Mouse (Mus musculus): ENCODE measurements at regions not wholly inside any gene's neighbourhood (a gene's known extent, or its start where the extent isn't known, plus 50 kb on each side); places are given as distances from the start of the nearest gene placed in this dataset.

DNA sequence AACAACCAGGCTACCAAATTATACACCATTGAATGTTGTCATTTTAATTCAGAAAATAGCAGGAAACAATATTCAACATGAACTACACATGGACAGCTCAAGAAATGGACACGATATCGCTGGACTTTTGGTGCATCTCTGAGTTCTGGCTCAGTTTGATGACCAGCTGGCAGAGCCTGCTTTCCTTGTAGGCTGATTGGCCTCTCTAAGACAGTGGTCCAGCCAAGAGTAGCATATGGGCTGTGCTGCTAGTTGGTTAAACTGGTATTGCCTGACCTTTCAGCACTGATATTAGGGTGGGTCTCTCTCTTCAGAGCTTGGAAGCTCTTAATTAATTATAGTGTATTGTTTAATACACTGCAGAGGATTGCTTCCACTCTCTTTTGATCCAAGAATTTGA lies 705.8 kb upstream of the Ddx18 start:
- TF ChIP-seq CTCF (IDR thresholded peaks at IDR 0.05), result no peak
- ChIA-PET CTCF (no interaction called here), POLR2A (no interaction called here)
- DNase-seq (ENCODE audit: low read depth, low spot score) (no peak), ATAC-seq (no peak)
- in situ Hi-C loops (cut with MboI; ENCODE audit: low pct_unique_long_range_greater_than_20kb), result no loop called here
- H3K27me3 ChIP-seq, result no peaks in the 10 kb centered on the region

- ChIA-PET POLR2A (no interaction called here), CTCF (no interaction called here)
- no peak for DNase-seq (ENCODE audit: low read depth, low spot score)
- in situ Hi-C loops (cut with MboI; ENCODE audit: low pct_unique_long_range_greater_than_20kb), result no loop called here
- TF ChIP-seq CTCF (IDR thresholded peaks at IDR 0.05), result no peak
- ATAC-seq, result no peak
- no peaks in the 10 kb centered on the region for H3K27me3 ChIP-seq
Measured at GRCm38 (mm10) chr1:122243031-122243430, 675.2 kb upstream of the Ddx18 start.

DNA sequence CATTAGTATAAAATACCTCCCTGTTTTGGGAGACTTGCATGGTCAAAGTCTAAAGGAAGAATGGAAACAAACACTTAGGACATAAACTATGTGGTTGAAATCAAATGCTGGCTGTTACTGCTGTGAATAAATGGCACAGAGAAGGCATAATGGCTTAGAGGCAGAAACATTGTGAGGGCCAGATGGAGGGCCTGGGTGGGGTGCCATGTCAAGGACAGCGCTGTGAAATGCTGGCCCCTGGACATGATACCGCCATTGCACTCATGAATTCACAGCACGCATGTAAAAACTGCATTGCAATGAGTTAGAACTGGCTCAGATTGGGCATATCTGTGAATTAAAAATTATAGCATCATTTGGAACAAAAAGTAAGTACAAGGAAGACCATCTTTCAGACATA lies 673.7 kb upstream of the Ddx18 start:
- in situ Hi-C loops (cut with MboI; ENCODE audit: low pct_unique_long_range_greater_than_20kb), result no loop called here
- no peaks in the 10 kb centered on the region for H3K27me3 ChIP-seq
- ATAC-seq, result no peak
- TF ChIP-seq CTCF (IDR thresholded peaks at IDR 0.05), result no peak
- POLR2A ChIA-PET, result no interaction called here
- CTCF ChIA-PET, result no interaction called here
- DNase-seq (ENCODE audit: low read depth, low spot score), result no peak

DNA sequence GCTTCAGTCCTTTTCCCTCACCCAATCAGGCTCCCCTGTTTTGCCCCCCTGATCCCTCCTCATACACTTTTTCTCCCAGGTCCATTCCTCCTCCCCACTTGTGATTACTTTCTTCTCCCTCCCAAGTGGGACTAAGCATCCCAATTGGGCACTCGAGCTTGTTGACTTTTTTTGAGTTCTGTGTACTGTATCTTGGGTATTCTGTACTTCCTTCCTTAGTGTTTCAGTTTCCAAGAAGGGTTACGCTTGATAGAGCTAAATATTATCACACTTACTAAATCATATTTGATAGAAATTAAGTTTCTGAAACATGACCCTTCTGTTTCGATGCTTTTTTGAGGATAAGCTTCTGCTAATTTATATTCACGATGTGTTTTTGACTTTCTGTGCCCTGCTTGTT lies 662.7 kb upstream of the Ddx18 start:
- in situ Hi-C loops (cut with MboI; ENCODE audit: low pct_unique_long_range_greater_than_20kb), result no loop called here
- no peak for TF ChIP-seq CTCF (IDR thresholded peaks at IDR 0.05)
- no peak for DNase-seq (ENCODE audit: low read depth, low spot score)
- H3K27me3 ChIP-seq, result no peaks in the 10 kb centered on the region
- ChIA-PET CTCF (no interaction called here), POLR2A (no interaction called here)
- ATAC-seq, result no peak

DNA sequence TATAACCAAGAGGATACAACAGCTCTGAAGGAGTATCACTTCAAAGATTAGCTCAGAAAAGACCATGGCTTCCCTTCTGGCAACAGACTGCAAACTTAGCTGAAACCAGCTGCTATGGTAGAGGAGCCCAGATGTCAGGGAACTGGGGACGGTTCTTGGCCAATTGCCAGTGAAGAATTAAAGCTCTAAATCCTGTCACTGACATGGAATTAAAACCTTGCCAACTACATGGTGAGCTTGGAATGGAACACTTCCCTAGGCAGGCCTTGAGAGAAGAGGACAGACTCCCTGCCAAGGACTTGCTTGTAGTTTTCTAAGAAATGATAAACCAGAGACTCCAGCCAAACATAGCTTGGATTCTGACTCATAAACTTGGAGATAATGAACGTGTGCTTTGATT lies 644.7 kb upstream of the Ddx18 start:
- ChIA-PET CTCF (no interaction called here), POLR2A (interaction anchor here (0.6 kb wide), 1 partner anchor 10 kb away, joined by 5 read pairs; no protein-coding TSS in a partner anchor)
- H3K27me3 ChIP-seq, result no peaks in the 10 kb centered on the region
- no peak for ATAC-seq
- in situ Hi-C loops (cut with MboI; ENCODE audit: low pct_unique_long_range_greater_than_20kb), result no loop called here
- no peak for DNase-seq (ENCODE audit: low read depth, low spot score)
- TF ChIP-seq CTCF (IDR thresholded peaks at IDR 0.05), result no peak

DNA sequence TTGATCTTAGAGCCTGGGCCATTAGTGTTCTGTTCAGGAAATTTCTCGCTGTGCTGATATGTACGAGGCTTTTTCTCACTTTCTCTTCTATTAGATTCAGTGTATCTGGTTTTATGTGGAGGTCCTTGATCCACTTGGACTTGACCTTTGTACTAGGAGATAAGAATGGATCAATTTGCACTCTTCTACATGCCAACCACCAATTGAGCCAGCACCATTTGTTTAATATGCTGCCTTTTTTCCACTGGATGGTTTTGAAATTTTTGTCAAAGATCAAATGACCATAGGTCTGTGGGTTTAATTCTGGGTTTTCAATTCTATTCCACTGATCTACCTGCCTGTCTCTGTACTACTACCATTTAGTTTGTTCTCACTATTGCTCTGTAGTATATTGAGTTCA lies 640.8 kb upstream of the Ddx18 start:
- ChIA-PET CTCF (no interaction called here), POLR2A (no interaction called here)
- H3K27me3 ChIP-seq, result no peaks in the 10 kb centered on the region
- no peak for TF ChIP-seq CTCF (IDR thresholded peaks at IDR 0.05)
- ATAC-seq, result no peak
- no peak for DNase-seq (ENCODE audit: low read depth, low spot score)
- in situ Hi-C loops (cut with MboI; ENCODE audit: low pct_unique_long_range_greater_than_20kb), result no loop called here

GRCm38 (mm10) chr1:122169547-122169946 lies 601.8 kb upstream of the Ddx18 start:
- no peak for TF ChIP-seq CTCF (IDR thresholded peaks at IDR 0.05)
- ATAC-seq, result no peak
- no peaks in the 10 kb centered on the region for H3K27me3 ChIP-seq
- ChIA-PET CTCF (no interaction called here), POLR2A (no interaction called here)
- DNase-seq (ENCODE audit: low read depth, low spot score), result no peak
- in situ Hi-C loops (cut with MboI; ENCODE audit: low pct_unique_long_range_greater_than_20kb), result no loop called here

DNA sequence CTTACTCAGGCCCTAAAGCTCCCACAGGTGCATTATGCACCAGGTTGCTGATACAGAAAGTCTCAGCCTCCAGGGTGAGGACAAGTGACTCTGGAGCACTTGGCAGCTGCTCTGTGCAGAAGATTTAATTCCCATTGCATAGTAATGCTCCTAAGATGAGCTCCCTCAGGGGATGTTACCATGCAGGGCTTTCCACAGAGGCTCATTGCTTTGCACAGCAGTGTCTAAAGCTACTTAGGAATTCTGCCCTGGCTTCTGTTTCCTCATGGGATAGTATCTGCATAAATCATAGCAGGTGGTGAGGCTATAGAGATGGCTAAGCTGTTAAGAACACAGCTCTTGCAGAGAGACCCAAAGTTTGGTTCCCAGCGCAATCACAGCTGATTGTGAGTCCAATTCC lies 594.0 kb upstream of the Ddx18 start:
- H3K27me3 ChIP-seq, result no peaks in the 10 kb centered on the region
- ATAC-seq (no peak), DNase-seq (ENCODE audit: low read depth, low spot score) (no peak)
- CTCF ChIA-PET, result no interaction called here
- TF ChIP-seq CTCF (IDR thresholded peaks at IDR 0.05), result no peak
- POLR2A ChIA-PET, result no interaction called here
- in situ Hi-C loops (cut with MboI; ENCODE audit: low pct_unique_long_range_greater_than_20kb), result no loop called here

GRCm38 (mm10) chr1:122141362-122141761 lies 573.6 kb upstream of the Ddx18 start:
- no peaks in the 10 kb centered on the region for H3K27me3 ChIP-seq
- POLR2A ChIA-PET, result no interaction called here
- in situ Hi-C loops (cut with MboI; ENCODE audit: low pct_unique_long_range_greater_than_20kb), result no loop called here
- DNase-seq (ENCODE audit: low read depth, low spot score) (no peak), ATAC-seq (no peak)
- CTCF ChIA-PET, result no interaction called here
- TF ChIP-seq CTCF (IDR thresholded peaks at IDR 0.05), result no peak

GRCm38 (mm10) chr1:122123954-122124353 lies 556.2 kb upstream of the Ddx18 start:
- H3K27me3 ChIP-seq, result no peaks in the 10 kb centered on the region
- ATAC-seq (no peak), DNase-seq (ENCODE audit: low read depth, low spot score) (no peak)
- POLR2A ChIA-PET, result no interaction called here
- TF ChIP-seq CTCF (IDR thresholded peaks at IDR 0.05), result no peak
- CTCF ChIA-PET, result no interaction called here
- in situ Hi-C loops (cut with MboI; ENCODE audit: low pct_unique_long_range_greater_than_20kb), result no loop called here

GRCm38 (mm10) chr1:122095726-122096125 lies 527.9 kb upstream of the Ddx18 start:
- POLR2A ChIA-PET, result no interaction called here
- CTCF ChIA-PET, result no interaction called here
- ATAC-seq (no peak), DNase-seq (ENCODE audit: low read depth, low spot score) (no peak)
- no peaks in the 10 kb centered on the region for H3K27me3 ChIP-seq
- in situ Hi-C loops (cut with MboI; ENCODE audit: low pct_unique_long_range_greater_than_20kb), result no loop called here
- no peak for TF ChIP-seq CTCF (IDR thresholded peaks at IDR 0.05)

DNA sequence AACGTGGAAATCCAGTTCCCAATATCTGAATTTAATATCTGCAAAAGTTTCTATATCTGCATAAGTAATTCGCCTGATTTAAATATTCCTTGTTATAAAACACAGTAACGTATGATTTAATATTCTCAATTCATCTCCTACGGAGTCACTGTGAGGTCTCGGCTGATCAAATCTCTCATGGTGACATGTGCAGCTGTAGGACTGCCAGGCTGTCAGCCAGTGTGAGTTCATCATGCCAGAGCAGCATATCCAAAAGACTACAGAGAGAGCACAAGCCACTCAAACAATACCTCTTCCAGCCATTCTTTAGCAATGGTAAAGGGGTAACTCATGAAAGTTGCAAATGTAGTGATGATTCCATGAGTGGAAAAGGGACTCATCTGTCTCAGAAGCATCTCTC lies 514.7 kb upstream of the Ddx18 start:
- H3K27me3 ChIP-seq, result no peaks in the 10 kb centered on the region
- no peak for TF ChIP-seq CTCF (IDR thresholded peaks at IDR 0.05)
- ChIA-PET CTCF (no interaction called here), POLR2A (no interaction called here)
- ATAC-seq (no peak), DNase-seq (ENCODE audit: low read depth, low spot score) (no peak)
- in situ Hi-C loops (cut with MboI; ENCODE audit: low pct_unique_long_range_greater_than_20kb), result no loop called here

GRCm38 (mm10) chr1:122076085-122076484 lies 508.3 kb upstream of the Ddx18 start:
- no peak for DNase-seq (ENCODE audit: low read depth, low spot score)
- CTCF ChIA-PET, result no interaction called here
- POLR2A ChIA-PET, result no interaction called here
- no peak for ATAC-seq
- in situ Hi-C loops (cut with MboI; ENCODE audit: low pct_unique_long_range_greater_than_20kb), result no loop called here
- H3K27me3 ChIP-seq, result no peaks in the 10 kb centered on the region
- TF ChIP-seq CTCF (IDR thresholded peaks at IDR 0.05), result no peak

Data from Patski (cell line).